Mouse (Mus musculus): ENCODE results near the gene Zpr1. TPM values are rescaled to one million over a fixed set of nuclear protein-coding genes. Genes with fewer than 3 reads are reported as not detected.
A peak's percentile ranks its signal among the peaks of the same experiment; 100 is the strongest.

Gene Zpr1
- polyA plus RNA-seq (2012; ENCODE audit: insufficient read depth, low replicate concordance): 4.3 and 19.8 TPM in 2 replicates

DNA sequence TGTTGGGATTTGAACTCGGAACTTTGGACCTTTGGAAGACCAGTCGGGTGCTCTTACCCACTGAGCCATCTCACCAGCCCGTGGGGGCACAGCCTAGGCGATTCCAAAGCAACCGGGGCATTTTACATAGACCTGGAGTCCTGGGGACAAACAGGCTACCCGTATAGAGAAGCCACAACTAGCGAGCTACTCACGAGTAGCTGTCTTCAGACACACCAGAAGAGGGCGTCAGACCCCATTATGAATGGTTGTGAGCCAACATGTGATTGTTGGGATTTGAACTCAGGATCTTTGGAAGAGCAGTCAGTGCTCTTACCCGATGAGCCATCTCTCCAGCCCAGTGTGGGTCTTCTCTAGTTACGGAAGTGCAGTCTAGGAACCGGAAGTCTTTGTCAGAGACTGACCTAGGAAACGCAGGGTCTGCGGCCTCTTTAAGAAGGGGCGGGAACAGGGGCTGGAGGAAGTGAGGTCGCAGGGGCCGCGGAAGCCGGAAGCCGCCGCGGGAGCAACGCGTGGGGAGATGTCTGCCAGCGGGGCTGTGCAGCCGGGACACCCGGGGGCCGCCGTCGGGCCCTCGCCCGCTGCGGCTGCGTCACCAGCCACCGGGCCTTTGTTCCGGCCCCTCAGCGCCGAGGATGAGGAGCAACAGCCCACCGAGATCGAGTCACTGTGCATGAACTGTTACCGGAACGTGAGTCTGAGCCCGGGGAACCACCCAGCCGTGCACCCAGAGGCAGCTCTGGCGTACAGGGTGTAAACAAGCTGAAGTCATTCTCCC is at the start of gene Zpr1:
TSS of gene Zpr1 (plus strand) at position 388 of the 778 bp plus-strand sequence.
- H3K9me3 ChIP-seq: no peaks in the 10 kb centered on the region
- peaks cover 69% of the 10 kb centered on the region for H3K4me1 ChIP-seq
- peaks cover 36% of the 10 kb centered on the region for H3K36me3 ChIP-seq (replicated peaks; ENCODE audit: low read length)
- TF ChIP-seq FLI1 (IDR thresholded peaks at IDR 0.05; ENCODE audit: low read length) (peak; percentile 90; the same call in 1 of the 2 replicates), GATA1 (IDR thresholded peaks at IDR 0.05; ENCODE audit: borderline replicate concordance, low read length) (no peak)
- H3K27me3 ChIP-seq (replicated peaks): peaks cover 26% of the 10 kb centered on the region
- H3K4me3 ChIP-seq (replicated peaks): peak within 1 kb of the TSS; percentile 97

DNA sequence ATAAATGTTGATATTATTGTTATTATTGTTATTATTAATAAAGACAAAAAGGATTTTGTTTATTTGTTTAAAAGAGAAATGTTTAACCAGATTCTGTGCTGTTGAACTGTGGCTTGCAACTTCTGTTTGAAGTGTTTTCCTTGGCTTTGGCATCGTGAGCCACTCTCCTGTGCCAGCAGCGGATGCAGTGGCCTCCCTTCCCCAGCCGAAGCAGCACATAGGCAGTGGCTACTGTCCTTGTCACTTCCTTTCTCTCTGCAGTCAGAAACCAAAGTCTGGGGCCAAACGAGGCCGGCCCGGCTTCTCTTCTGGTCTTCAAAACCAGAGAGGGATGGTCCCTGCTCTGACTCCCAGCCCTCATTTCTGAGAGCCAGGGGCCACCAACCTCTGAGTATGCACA is 49.8 kb upstream of the Zpr1 start:
- Histone ChIP-seq H3K4me3 (replicated peaks) (no peak overlapping the region), H3K27me3 (replicated peaks) (no peaks in the 10 kb centered on the region), H3K9me3 (no peaks in the 10 kb centered on the region), H3K36me3 (replicated peaks; ENCODE audit: low read length) (peaks cover 74% of the 10 kb centered on the region), H3K4me1 (peaks cover 38% of the 10 kb centered on the region)
- TF ChIP-seq FLI1 (IDR thresholded peaks at IDR 0.05; ENCODE audit: low read length) (no peak), GATA1 (IDR thresholded peaks at IDR 0.05; ENCODE audit: borderline replicate concordance, low read length) (no peak)

DNA sequence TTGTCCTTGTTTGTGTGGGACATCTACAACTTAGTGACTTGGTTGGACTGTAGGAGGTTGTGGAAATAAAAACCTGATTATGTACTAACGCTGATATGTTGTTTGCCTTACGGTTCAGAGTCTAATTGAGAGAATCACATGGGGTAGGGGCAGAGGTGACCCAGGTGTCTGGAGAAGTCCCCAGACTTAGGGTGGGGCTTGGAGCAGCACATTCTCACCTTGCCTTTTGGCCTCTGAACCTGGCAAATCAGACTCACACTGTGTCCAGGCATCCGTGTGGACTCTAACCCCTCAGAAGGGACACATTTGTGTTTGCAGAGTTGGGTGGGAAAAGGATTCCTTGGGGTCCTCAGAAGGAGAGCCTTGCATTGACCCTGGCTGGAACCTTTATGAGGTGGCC is 48.8 kb upstream of the Zpr1 start:
- H3K36me3 ChIP-seq (replicated peaks; ENCODE audit: low read length): peaks cover 65% of the 10 kb centered on the region
- no peaks in the 10 kb centered on the region for H3K9me3 ChIP-seq
- H3K27me3 ChIP-seq (replicated peaks): peaks cover 10% of the 10 kb centered on the region
- no peak overlapping the region for H3K4me3 ChIP-seq (replicated peaks)
- no peak for TF ChIP-seq GATA1 (IDR thresholded peaks at IDR 0.05; ENCODE audit: borderline replicate concordance, low read length)
- TF ChIP-seq FLI1 (IDR thresholded peaks at IDR 0.05; ENCODE audit: low read length): no peak
- H3K4me1 ChIP-seq: peaks cover 48% of the 10 kb centered on the region

DNA sequence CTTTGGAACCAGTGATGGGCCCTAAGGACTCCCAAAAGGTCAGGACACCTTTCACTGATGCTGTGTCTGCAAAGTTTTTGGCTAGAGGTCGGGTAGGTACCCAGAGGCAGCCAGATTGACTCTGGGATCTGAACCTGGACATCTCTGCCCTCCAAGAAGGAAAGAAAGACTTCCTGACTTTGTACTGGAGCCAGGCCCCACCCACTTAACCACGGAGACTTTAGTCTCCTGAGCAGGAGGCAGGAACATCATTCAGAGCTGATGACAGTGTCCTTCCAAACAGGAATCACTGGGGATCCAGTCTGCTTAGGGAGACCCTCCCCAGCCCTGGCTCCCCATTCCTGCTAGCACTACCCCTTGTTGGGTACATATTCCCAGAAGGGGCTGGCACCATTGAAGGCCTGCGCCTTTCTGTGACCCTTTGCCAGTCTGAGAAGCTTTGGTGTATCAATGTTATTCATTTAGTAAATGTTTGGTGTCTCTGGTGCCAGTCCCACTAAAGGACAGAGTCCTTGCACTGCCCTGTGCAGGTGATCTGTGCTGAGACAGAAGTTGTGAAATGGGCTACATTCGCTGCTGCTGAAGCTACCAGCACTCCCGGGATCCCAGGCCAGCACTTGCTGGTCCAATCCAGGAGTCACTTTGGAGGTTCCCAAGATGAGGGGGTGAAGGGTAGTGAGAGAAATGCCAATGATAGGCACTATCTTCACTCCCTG is 47.8 kb upstream of the Zpr1 start:
- H3K4me1 ChIP-seq: peaks cover 58% of the 10 kb centered on the region
- H3K9me3 ChIP-seq: no peaks in the 10 kb centered on the region
- peaks cover 18% of the 10 kb centered on the region for H3K27me3 ChIP-seq (replicated peaks)
- no peak overlapping the region for H3K4me3 ChIP-seq (replicated peaks)
- TF ChIP-seq FLI1 (IDR thresholded peaks at IDR 0.05; ENCODE audit: low read length): no peak
- no peak for TF ChIP-seq GATA1 (IDR thresholded peaks at IDR 0.05; ENCODE audit: borderline replicate concordance, low read length)
- H3K36me3 ChIP-seq (replicated peaks; ENCODE audit: low read length): peaks cover 55% of the 10 kb centered on the region

DNA sequence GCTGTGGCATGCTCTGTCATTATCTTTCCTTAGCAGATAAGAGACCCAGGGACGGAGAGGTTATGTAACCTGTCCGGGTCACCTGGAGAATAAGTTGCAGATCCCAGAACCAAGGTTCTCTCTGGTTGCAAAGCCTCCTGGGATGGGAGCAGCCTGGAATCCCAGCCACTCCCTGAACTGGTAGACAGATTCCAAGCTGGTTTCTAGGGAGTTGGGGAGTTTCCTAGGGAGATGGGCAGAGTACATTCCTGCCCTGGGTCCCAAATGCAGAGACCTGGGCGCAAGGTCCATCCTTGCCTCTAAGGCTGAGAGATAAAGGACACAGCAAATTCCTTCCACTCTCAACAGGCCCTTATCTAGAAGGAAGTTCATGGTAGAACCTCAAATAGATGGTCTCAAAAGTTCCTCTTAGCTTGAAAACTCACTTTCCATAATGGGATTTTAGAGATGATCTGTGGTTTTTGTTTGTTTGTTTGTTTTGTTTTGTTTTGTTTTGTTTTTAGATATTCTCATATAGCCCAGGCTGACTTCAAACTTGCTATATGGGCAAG is 45.7 kb upstream of the Zpr1 start:
- Histone ChIP-seq H3K36me3 (replicated peaks; ENCODE audit: low read length) (peaks cover 35% of the 10 kb centered on the region), H3K27me3 (replicated peaks) (peaks cover 36% of the 10 kb centered on the region), H3K4me1 (peaks cover 64% of the 10 kb centered on the region), H3K4me3 (replicated peaks) (no peak overlapping the region), H3K9me3 (no peaks in the 10 kb centered on the region)
- TF ChIP-seq FLI1 (IDR thresholded peaks at IDR 0.05; ENCODE audit: low read length) (no peak), GATA1 (IDR thresholded peaks at IDR 0.05; ENCODE audit: borderline replicate concordance, low read length) (no peak)

DNA sequence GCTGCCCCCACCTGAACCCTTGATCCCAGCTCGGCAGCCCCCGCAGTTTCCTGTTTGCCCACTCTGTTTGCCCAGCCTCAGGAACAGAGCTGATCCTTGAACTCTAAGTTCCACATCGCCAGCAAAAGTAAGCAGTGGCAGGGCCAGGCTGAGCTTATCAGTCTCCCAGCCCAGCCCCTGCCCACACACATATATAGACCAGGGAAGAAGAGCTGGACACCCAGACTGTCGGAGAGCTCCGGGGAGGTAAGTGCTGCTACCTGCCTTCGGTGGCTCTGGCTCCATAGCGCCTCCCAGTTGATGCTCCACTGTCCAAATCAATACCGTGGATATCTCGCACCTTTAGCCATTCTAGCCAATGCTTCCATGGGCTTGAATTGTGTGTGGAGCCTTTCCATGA is 44.4 kb upstream of the Zpr1 start, which contains the start of gene Apoa1:
TSS of gene Apoa1 (plus strand) at position 90 of the 400 bp plus-strand sequence.
- TF ChIP-seq FLI1 (IDR thresholded peaks at IDR 0.05; ENCODE audit: low read length): no peak
- TF ChIP-seq GATA1 (IDR thresholded peaks at IDR 0.05; ENCODE audit: borderline replicate concordance, low read length): no peak
- no peak within 1 kb of the TSS for H3K4me3 ChIP-seq (replicated peaks)
- no peaks in the 10 kb centered on the region for H3K9me3 ChIP-seq
- peaks cover 68% of the 10 kb centered on the region for H3K4me1 ChIP-seq
- peaks cover 48% of the 10 kb centered on the region for H3K27me3 ChIP-seq (replicated peaks)
- peaks cover 21% of the 10 kb centered on the region for H3K36me3 ChIP-seq (replicated peaks; ENCODE audit: low read length)

DNA sequence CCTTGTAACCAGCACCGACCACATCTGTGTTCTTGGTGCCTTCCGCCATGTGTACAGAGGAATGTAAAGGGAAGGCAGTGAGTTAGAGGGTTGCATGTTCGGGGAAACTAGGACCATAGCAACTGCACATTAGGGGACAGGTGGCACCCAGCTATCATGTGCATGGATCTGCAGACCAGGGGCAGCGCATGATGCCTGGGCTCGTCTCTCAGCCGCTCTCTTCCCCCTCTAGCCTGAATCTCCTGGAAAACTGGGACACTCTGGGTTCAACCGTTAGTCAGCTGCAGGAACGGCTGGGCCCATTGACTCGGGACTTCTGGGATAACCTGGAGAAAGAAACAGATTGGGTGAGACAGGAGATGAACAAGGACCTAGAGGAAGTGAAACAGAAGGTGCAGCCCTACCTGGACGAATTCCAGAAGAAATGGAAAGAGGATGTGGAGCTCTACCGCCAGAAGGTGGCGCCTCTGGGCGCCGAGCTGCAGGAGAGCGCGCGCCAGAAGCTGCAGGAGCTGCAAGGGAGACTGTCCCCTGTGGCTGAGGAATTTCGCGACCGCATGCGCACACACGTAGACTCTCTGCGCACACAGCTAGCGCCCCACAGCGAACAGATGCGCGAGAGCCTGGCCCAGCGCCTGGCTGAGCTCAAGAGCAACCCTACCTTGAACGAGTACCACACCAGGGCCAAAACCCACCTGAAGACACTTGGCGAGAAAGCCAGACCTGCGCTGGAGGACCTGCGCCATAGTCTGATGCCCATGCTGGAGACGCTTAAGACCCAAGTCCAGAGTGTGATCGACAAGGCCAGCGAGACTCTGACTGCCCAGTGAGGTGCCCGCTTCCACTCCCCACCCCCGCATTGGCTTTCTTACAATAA is 43.1 kb upstream of the Zpr1 start:
- Histone ChIP-seq H3K4me3 (replicated peaks) (peak overlapping the region; percentile 90), H3K36me3 (replicated peaks; ENCODE audit: low read length) (peaks cover 8% of the 10 kb centered on the region), H3K4me1 (peaks cover 61% of the 10 kb centered on the region), H3K9me3 (no peaks in the 10 kb centered on the region), H3K27me3 (replicated peaks) (peaks cover 60% of the 10 kb centered on the region)
- TF ChIP-seq GATA1 (IDR thresholded peaks at IDR 0.05; ENCODE audit: borderline replicate concordance, low read length) (no peak), FLI1 (IDR thresholded peaks at IDR 0.05; ENCODE audit: low read length) (no peak)

DNA sequence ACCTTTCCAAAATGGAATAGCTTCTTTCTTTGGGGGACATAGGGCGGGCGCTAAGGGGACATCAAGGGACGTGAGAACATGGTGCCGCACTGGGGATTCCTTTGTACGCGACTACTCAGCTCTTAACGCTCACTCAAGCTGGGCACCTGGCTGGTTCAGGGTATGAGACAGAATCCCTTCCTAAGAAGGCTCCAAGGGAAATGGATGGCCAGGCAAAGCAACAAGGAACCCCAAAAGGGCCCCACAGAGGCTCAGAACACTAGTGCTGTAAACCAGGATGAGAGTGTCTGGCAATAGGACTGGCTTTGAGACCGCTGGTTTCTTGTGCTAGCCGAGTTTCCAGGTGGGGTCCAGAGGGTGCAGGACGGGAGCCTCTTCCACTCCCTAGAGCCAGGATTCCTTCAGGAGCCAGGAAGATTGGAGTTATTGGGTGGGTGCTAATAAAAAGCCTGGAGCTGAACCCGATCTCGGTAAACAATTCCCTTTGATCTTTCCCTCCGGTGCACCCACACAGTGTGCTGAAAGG is 42.4 kb upstream of the Zpr1 start:
- TF ChIP-seq GATA1 (IDR thresholded peaks at IDR 0.05; ENCODE audit: borderline replicate concordance, low read length) (no peak), FLI1 (IDR thresholded peaks at IDR 0.05; ENCODE audit: low read length) (no peak)
- H3K27me3 ChIP-seq (replicated peaks): peaks cover 67% of the 10 kb centered on the region
- peaks cover under 1% of the 10 kb centered on the region for H3K36me3 ChIP-seq (replicated peaks; ENCODE audit: low read length)
- H3K4me3 ChIP-seq (replicated peaks): peak overlapping the region; percentile 90
- peaks cover 54% of the 10 kb centered on the region for H3K4me1 ChIP-seq
- H3K9me3 ChIP-seq: no peaks in the 10 kb centered on the region

DNA sequence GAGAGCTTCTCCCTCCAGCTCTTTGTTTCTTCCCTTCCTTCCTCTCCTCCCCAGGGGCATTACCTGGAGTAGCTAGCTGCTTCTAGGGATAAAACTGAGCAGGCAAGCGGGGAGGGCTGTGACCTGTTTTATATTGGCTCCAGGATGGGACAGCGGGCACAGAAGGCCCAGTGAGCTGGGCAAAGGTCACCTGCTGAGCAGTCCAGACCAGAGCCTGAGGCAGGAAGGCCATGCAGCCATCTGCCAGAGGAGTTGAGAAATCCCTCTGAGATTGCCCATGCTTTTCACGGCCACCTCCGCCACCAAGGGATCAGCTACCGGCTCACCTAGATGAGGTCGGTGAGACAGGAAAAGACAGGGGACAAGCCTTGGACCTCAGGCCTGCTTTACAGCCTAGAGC is 37.7 kb upstream of the Zpr1 start:
- Histone ChIP-seq H3K36me3 (replicated peaks; ENCODE audit: low read length) (no peaks in the 10 kb centered on the region), H3K4me1 (peaks cover 16% of the 10 kb centered on the region), H3K27me3 (replicated peaks) (peaks cover 85% of the 10 kb centered on the region), H3K9me3 (no peaks in the 10 kb centered on the region), H3K4me3 (replicated peaks) (no peak overlapping the region)
- TF ChIP-seq FLI1 (IDR thresholded peaks at IDR 0.05; ENCODE audit: low read length) (no peak), GATA1 (IDR thresholded peaks at IDR 0.05; ENCODE audit: borderline replicate concordance, low read length) (no peak)
